Mouse (Mus musculus) G1E (cell line): ENCODE results near the gene Pfn1. TPM values are rescaled to one million over a fixed set of nuclear protein-coding genes. Genes with fewer than 3 reads are reported as not detected.
A peak's percentile ranks its signal among the peaks of the same experiment; 100 is the strongest.

Experiments used
- ATAC-seq: 2 replicates; pipeline ENCODE4 v1.8.0; 2016; ENCODE audit warnings: mild to moderate bottlenecking; ENCODE audit not compliant: insufficient number of reproducible peaks, poor library complexity, low FRiP score, severe bottlenecking; ENCODE audit errors: extremely low read depth
- DNase-seq: peaks from one replicate; pipeline ENCODE4 v3.0.0; 2012; ENCODE audit warnings: low spot score
- H3K27me3 ChIP-seq: 2 replicates; pipeline ENCODE4 v1.6.1; 2012; ENCODE audit warnings: mild to moderate bottlenecking, low read length, inconsistent platforms; ENCODE audit not compliant: insufficient read depth
- H3K36me3 ChIP-seq: replicated peaks from 2 replicates; pipeline ENCODE3; 2012; ENCODE audit warnings: mild to moderate bottlenecking, inconsistent platforms
- H3K4me1 ChIP-seq: 2 replicates; pipeline ENCODE4 v1.6.1; 2012; ENCODE audit warnings: low read depth, low read length, inconsistent platforms, mixed read lengths; ENCODE audit not compliant: insufficient read depth
- H3K4me3 ChIP-seq: 2 replicates; pipeline ENCODE4 v1.5.1; 2012; ENCODE audit warnings: low read depth, mild to moderate bottlenecking, inconsistent platforms, low read length, moderate library complexity, mixed read lengths
- H3K9me3 ChIP-seq: replicated peaks from 2 replicates; pipeline ENCODE4 v1.6.1; 2012; ENCODE audit warnings: inconsistent platforms
- CTCF ChIP-seq: IDR thresholded peaks from 2 replicates; pipeline ENCODE4 v1.5.1; 2012; ENCODE audit warnings: low read depth, low read length, inconsistent platforms, mixed read lengths
- GATA1 ChIP-seq: IDR thresholded peaks from 2 replicates; pipeline ENCODE4 v1.6.1; 2012; ENCODE audit warnings: borderline replicate concordance, low read length, inconsistent platforms, mixed read lengths
- GATA2 ChIP-seq: IDR thresholded peaks from 2 replicates; pipeline ENCODE4 v1.6.1; 2012; ENCODE audit warnings: low read depth, low read length, inconsistent platforms, borderline replicate concordance
- POLR2AphosphoS5 ChIP-seq: IDR thresholded peaks from 2 replicates; pipeline ENCODE4 v1.6.1; 2012; ENCODE audit warnings: low read depth, low read length, inconsistent platforms; ENCODE audit not compliant: insufficient replicate concordance
- TAL1 ChIP-seq: conservative IDR thresholded peaks from 2 replicates; pipeline ENCODE4 v1.6.1; 2012; ENCODE audit warnings: low read depth, low read length, inconsistent platforms, mixed read lengths
- polyA plus RNA-seq: library from polyadenylated mRNA; stranded (reverse); fragments of >175 nt; gene quantifications from 2 replicates; pipeline ENCODE4 v1.2.3, GENCODE M21; 2012
- total RNA-seq, 2 experiments: library from RNA; stranded (forward) in 1 of 2; stranded (reverse) in 1 of 2; fragments of 200-1000 nt in 1 of 2; fragments of >200 nt in 1 of 2; fragmentation: Nextera tagmentation in 1 of 2; gene quantifications; 2 replicates each; pipeline ENCODE4 v1.2.3; 2014 to 2017

The Pfn1 gene
- total RNA-seq (2014; fragmentation: Nextera tagmentation) (804 and 991 TPM in 2 replicates), total RNA-seq (2017) (724 and 774 TPM in 2 replicates), polyA plus RNA-seq (3,649 and 4,709 TPM in 2 replicates)

DNA sequence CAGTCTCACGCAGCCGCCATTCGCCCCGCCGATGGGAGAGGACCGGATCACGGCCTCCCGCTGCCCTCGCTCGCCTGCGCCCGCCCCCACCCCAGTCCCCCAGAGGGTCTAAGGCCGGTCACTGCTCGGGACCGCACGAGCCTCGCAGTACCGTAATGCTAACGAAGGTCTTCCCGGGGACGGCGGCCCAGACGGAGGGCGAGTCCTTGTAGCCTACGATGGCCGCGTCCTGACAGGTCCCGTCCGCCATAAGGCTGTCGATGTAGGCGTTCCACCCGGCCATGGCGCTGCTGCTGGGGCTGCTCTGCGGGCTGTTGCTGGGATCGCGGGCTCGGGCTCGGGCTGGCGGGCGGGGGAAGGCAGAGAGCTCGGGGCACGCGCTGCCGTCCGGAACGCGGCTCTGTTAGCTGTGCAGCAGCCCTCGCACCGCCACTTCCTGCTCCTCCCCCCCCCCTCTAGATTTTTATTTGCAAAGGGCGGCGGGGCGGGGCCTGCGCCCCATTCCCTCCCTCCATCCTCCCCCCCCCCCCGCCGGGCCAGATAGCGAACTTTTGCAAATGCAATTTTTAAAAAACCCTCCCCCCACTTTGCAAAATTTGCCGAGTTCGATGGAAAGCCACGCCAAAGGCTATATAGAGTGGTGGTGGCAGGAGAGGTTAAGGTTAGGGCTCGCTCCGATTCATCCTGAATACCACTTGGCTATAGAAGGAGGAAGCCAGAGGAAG is at the start of gene Pfn1:
Pfn1 (minus strand) TSS at position 447 of the 725 bp plus-strand sequence.
- Histone ChIP-seq H3K4me3 (peak within 1 kb of the TSS; percentile 100), H3K4me1 (peaks cover 75% of the 10 kb centered on the region), H3K9me3 (no peaks in the 10 kb centered on the region), H3K27me3 (no peaks in the 10 kb centered on the region), H3K36me3 (peaks cover 63% of the 10 kb centered on the region)
- ATAC-seq (0 out of 2 replicates have a peak, but pooled peaks have one; percentile 2), DNase-seq (peak; percentile 73)
- TF ChIP-seq POLR2AphosphoS5 (no peak), TAL1 (no peak), CTCF (no peak), GATA2 (no peak), GATA1 (no peak)

DNA sequence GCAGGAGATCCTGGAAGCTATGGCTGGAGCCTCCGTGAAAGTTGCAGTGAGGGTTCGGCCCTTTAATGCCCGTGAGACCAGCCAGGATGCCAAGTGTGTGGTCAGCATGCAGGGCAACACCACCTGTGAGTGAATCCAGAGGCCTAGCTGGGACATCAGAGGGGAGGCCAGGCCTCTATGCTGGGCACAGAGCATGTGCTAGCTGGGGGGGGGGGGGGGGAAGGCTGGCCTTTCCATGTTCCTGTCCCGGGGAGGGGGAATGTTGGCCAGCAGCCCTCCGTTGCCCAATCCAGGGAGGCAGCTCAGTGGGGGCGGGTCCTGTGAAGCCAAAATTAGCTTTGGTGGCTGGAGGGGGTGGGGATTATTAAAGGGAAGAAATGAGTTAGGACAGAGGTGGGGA is 48.3 kb upstream of the Pfn1 start:
- DNase-seq (no peak), ATAC-seq (no peak)
- H3K36me3 ChIP-seq: peaks cover 55% of the 10 kb centered on the region
- H3K4me3 ChIP-seq: no peak overlapping the region
- no peaks in the 10 kb centered on the region for H3K27me3 ChIP-seq
- no peaks in the 10 kb centered on the region for H3K9me3 ChIP-seq
- H3K4me1 ChIP-seq: peaks cover 27% of the 10 kb centered on the region
- no peak for TF ChIP-seq TAL1
- TF ChIP-seq CTCF: no peak

DNA sequence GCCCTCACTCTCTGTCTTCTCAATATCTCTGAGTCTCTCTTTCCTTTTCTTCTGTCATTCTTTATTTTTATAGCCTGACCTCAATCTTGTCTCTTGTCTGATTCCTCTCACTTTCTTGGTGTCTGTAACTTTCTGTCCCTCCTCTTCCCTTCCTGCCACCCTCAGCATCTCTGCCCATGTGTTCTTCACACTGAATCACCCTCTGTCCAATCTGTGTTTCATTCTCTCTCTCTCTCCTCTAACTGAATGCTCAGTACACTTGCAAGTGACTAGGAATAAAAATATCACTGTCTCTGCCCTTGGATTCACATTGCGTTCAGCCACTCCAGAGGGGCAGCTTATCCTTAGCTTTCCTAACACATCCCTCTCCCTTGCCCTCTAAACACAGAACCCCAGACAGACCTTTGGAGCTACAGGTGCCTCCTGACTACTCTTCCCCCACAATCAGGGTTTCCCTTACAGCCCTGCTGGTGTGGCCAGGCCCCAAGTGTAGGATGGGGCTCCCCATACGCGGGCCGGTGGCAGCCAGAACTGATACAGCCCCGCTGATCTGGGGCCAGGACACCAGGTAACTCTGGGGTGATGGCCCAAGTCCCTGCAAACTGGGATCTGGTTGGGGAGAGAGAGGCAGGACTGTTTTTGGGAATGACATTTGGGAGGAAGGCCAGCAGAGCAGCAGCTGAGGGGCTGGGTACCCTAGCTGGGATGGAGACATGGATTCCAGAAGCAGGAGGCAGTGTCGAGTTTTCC is 47.7 kb upstream of the Pfn1 start:
- no peaks in the 10 kb centered on the region for H3K27me3 ChIP-seq

DNA sequence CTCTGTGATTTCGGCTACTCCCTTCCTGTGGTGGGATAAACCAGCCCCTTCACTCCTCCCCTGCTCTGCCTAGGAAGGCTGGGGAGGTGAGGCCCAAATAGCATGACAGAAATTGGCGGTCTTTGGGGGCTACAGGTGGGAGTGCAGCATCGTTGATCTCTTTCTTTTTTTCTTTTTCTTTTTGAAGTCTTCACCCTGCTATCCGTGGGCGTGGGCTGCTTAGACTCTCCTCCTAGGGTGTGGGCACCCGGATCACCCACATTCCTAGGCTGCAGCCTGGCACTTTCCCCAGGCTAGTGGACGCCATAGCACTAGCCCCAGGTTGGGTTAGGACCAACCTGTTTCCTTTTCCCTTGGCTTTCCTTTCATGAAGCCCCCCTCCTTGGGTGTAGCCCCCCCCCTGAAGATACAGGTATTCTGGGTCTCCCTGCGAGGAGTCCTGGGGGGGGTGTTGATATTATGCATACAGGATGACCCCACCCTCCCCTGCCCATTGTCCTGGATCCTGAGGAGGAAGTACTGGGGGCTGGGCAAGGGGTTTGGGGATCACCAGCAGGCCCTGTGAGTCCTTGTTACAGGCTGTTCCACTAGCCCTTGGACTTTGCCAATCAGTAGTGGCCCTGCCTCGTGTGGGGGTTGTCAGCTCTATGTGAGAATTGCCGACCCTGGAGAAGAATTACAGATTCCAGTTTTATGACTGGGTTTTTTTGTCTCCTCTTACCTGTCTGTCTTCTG is 46.9 kb upstream of the Pfn1 start:
- Histone ChIP-seq H3K4me3 (peak overlapping the region; percentile 82), H3K9me3 (no peaks in the 10 kb centered on the region), H3K4me1 (peaks cover 27% of the 10 kb centered on the region), H3K27me3 (no peaks in the 10 kb centered on the region), H3K36me3 (peaks cover 43% of the 10 kb centered on the region)
- DNase-seq (peak; percentile 16), ATAC-seq (no peak)
- TF ChIP-seq POLR2AphosphoS5: no peak

More for the DNA sequence above, 47.7 kb upstream of the Pfn1 start:
- Histone ChIP-seq H3K9me3 (no peaks in the 10 kb centered on the region), H3K4me1 (peaks cover 27% of the 10 kb centered on the region), H3K4me3 (no peak overlapping the region), H3K36me3 (peaks cover 51% of the 10 kb centered on the region)
- DNase-seq (no peak), ATAC-seq (no peak)
- TF ChIP-seq GATA2 (no peak), TAL1 (no peak), CTCF (no peak), GATA1 (no peak), POLR2AphosphoS5 (no peak)

DNA sequence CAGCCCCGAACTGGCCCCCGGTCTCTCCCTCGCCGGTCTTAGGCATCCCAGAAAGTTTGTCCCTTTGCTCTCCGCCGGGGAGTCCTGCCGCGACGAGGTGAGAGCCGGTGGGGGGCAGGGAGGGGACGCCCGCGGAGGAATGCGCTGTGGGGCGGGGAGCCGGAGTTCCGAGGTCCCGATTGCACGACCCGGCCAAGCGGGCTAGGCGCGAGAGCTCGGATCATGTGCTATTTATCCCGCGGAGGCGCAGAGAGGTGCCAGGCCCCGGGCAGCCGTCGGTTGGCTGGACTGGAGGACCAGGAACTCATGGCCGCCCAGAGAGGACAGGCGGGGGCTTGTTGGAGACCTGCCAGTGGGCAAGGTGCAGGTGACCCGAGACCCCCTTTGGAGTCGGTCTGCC is 46.2 kb upstream of the Pfn1 start:
- Histone ChIP-seq H3K4me3 (peak overlapping the region; percentile 82), H3K36me3 (peaks cover 36% of the 10 kb centered on the region), H3K9me3 (no peaks in the 10 kb centered on the region), H3K27me3 (no peaks in the 10 kb centered on the region), H3K4me1 (peaks cover 27% of the 10 kb centered on the region)
- ATAC-seq (no peak), DNase-seq (no peak)
- no peak for TF ChIP-seq TAL1
- TF ChIP-seq POLR2AphosphoS5: no peak
- no peak for TF ChIP-seq GATA2
- TF ChIP-seq GATA1: no peak
- TF ChIP-seq CTCF: no peak
